Mouse (Mus musculus) CD4-positive helper T cell, adult 2 months (primary cell): ENCODE results near the gene Otulinl.
"Not testable (repeated sequence)": the region's sequence is repeated elsewhere in the genome, so short reads cannot be mapped to it uniquely, and the experiment has no call there.

Source experiments
- DNase-seq: peaks from one replicate; pipeline ENCODE4 v3.0.0-alpha.2; 2012; ENCODE audit warnings: low read depth, missing footprints, low spot score

Gene Otulinl

DNA sequence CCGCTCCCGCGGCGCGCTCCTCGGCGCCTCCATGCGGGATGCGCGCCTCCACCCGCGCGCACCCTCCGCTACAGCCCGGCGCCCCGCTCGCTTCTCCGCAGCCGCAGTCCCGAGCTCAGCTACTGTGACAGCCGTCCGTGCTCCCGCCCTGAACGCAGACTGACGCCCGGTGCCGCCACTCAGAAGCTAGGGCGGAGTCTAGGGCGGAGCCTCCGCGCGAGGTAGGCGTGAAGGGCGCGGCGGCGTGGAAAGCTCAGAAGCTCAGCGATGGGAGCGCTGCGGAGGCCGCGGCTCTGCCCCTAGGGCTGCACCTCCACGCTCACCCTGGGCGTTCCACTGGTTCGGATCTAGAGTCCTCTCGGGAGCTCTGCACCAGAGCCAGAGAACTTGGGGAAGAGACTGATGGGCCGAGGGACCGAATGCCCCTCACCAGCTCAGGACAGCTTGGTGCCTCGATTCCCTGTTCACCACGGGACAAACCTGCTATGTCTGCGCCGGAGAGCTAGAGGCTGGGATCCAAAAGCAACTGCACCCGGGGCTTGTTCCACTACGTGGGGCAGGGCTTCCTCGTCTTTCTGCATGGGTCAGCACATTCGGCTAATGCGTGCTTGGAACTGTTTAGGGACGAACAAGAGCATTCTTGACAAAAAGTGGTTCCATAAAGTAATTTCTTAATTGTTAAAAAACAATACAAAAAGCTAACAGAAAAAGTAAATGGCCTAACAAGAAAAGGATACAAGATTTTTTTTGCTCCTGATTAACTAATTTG is at the start of gene Otulinl:
Otulinl (minus strand) TSS at position 161 of the 769 bp plus-strand sequence.
- peak; percentile 96 for DNase-seq

DNA sequence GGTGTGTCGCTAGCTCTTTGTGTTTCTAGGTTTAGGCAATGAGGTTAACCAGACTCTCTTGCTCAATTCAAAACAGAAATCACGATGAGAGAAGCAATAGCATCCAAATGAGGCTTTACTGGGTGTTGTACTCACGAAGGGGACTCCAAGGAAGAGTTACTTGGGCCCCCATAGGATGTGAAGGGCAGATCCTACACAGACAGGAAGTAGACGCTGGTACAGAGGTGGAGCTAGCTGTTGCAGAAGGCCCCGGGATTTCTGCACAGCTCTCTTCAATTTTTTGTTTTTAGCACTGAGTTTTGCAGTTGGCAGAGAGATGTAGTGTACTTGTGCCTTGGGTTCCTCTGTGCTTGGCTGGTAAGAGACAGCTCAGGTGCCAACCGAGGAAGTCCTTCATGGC is 44.8 kb upstream of the Otulinl start:
- peak; percentile 45 for DNase-seq

DNA sequence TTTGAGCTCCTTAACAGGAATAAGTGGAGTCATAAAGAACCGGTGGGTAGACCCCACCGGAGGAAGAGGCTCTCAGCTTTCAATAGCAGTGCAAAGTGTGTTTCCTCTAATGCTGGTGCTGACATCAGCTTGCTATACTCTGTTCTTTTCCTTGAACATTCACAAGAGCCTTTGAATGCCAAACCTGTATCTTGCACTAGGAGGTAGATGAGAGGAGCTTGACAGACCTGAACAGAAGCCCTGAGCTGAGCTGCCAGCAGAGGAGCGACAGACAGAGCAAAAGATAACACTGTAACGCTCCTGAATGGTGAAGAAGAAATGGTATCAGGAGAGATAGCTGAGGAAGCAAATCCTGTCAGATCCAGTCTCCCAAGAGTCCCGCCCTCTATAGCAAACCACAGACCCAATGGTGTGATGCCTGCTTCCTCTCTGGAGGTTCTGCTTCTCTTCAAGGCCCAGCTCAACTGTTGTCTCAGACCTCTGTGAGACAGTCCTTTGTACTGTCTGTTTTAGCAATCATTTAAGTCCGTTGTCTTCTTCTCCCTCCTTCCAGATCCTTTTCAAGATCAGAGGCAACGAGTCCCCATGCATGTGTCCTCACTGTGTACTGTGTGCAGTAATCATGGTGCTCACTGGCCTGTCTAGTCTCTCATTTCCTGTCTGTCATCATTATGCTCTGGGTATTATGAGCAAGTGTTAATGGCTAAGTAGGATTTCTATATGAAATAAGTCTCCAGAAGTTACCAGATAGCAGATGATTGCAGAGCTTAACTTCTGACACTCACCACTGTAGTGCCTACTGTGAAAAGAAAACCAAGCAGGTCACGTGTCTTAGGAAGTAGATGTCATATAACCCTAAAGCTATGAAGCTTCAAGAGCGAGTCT is 43.7 kb upstream of the Otulinl start:
- DNase-seq, result peak; percentile 41

DNA sequence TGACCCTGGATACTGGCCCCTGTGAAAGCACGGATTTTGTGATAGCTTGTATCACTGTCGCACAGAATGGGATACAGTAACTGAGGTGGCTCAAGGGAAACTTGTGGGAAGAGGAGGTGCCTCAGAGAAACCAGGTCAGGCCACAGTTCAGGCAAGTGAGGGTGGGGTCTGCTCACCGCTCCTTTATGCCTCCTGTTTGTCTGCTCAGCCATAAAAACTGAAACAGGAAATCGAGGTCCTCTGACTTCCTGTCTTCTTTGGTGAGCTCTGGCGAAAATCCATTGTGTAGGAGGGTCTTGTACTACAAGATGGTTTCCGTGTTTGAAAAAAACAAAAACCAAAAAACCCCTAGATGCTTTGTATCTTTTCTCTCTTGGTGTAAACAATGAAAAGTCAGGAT is 42.9 kb upstream of the Otulinl start:
- DNase-seq, result peak; percentile 74

DNA sequence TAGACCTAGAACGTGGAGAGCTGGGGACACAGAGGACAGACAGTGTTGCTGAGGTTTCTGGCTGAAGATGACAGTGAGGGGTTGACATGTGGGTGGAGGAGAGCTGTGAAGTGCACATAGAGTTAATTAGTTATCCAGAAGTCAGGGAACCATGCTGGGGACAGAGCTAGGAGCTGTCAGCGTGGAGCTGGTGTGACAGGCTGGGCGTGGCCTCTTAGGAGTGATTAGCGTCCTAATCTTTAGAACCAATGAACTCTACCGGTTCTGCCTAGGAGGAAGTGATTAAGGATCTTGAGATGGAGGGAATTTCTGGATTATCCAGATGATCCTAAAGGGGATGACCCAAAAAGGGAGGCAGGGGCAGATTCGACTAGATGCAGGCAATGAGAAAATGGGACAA is 42.4 kb upstream of the Otulinl start:
- no peak for DNase-seq

DNA sequence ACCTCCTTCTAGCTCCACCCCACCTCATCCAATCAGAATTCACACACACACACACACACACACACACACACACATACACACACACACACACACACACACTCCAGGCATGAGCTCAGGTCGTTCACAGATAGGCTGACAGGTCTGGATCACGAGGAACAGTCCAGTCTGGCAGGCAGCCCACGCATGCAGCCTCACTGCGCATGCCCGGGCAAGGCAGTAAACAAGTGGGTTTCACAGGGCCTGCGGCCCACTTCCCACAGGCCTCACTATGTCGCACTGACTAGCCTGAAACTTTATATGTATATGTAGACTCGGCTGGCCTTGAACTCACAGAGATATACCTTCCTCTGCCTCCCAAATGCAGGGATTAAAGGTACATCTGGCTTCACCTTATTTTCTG is 38.9 kb upstream of the Otulinl start:
- not testable (repeated sequence) for DNase-seq

DNA sequence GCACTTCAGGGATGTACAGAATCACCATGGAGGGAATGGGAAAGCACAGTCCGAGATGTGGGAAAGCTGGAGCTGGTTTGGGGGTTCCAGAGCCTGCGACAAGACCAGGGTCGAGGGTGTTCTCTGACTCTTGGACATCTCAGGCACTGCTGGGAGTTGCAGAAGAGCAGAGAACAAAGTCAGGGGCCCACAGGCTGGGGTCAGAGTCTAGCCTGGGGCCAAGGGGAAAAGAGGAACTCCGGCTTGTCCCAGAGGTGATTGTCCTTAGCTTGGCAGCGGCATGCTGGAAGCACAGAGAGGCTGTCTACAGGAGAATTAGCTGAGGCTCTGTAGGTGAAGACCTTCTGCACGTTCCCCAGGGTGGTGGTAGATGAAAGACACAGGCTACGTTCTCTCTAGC is 37.3 kb upstream of the Otulinl start:
- no peak for DNase-seq

DNA sequence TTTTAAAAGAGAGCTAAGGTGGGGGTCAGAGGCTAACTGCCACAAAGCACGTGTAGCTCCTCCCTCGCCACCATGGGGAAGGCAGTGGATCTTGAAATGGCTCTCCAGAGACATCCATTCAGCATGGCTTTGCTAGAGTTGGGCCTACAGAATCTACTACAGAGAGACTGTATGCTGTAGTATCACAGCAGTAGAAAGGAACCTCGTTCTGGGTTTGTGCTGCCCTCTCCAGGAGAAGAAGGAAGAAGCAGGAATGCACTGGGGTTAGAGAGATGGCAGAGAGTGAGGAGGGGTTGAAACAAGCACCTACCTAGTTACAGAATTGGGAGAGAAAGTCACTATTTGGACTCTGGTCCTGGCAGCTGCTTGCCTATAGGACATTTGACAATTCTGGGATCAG is 34.0 kb upstream of the Otulinl start:
- peak; percentile 74 for DNase-seq

DNA sequence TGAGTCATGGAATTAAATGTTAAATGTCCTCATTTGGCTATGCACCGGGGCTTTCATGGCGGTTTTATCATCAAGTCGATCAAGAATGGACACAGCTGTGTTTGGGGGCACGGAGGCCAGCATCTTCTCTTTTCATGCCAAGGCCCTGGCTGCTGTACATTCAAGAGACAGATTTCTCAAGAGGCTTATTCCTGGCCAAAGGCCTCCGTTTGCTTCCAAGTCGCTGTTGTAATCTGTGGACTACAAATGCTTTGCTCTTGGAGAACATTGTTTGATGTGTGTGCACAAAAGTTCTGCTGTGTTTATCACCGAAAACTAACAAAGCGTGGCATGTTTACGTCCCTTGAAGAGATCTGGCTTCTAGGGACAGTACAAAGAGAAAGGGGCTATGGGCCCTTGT is 29.3 kb upstream of the Otulinl start:
- DNase-seq, result no peak

DNA sequence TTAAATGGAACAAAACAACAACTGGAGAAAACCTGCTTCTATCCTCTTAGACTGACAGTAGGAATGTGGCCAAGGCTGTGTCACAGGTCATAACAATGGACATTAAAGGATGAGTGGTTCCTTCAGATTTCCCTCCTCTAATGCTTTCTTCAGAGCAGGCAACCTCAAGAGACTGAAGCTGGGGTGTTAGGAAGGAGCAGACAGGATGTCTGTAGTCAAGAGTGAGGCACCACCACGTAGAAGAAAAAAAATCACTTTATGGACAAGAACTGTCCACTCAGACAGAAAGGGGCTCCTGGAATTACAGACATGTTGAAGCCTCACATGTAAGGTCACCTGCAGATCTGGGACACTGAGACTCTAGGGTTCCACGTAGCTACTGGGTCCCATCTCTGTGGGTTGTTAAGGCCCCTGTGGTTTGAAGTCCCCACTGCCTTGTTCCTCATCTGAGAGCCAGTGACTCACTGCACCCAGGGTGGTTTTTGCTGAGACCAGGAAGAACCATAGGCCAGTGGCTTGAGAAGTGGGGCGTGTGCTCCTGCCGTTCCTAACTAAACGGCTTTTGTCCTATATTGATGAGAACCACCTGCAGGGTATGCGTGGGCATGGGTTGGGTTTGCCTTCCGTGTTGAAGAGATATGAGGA is 27.7 kb upstream of the Otulinl start:
- DNase-seq, result no peak

DNA sequence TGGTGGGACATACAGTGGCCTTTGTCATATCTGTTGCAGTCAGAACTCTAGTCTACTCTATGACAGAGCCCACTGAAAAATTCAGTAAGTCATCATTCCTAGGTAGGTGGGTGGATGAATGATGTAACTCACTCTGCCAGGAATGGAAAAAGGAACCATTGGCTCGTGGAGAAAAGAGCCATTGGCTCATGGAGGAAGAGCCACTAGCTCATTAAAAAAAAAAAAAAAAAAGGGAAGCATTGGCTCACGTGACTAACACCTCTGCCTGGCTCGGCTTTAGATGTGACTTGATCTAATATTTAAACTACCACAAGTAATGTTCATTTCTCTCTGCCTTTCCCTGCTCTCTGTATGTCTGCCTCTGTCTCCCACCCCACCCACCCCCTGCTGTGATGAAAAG is 27.1 kb upstream of the Otulinl start:
- no peak for DNase-seq

DNA sequence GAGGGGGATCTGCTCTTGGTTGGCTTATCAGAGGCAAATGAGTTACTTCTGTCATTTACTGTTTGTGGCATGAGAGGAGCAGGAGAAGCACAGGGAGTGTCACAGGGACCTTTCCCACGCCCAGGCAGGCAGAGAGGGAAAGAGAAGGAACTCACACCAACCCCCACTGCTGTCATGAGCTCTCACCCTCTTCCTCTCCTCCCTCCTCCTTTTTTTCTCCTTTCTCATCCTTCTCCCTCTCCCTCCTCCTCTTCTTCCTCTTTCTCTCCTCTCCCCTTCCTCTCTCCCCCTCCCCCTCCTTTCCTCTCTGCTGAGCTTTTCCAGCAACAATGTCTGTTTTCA is 21.6 kb upstream of the Otulinl start:
- DNase-seq, result no peak

DNA sequence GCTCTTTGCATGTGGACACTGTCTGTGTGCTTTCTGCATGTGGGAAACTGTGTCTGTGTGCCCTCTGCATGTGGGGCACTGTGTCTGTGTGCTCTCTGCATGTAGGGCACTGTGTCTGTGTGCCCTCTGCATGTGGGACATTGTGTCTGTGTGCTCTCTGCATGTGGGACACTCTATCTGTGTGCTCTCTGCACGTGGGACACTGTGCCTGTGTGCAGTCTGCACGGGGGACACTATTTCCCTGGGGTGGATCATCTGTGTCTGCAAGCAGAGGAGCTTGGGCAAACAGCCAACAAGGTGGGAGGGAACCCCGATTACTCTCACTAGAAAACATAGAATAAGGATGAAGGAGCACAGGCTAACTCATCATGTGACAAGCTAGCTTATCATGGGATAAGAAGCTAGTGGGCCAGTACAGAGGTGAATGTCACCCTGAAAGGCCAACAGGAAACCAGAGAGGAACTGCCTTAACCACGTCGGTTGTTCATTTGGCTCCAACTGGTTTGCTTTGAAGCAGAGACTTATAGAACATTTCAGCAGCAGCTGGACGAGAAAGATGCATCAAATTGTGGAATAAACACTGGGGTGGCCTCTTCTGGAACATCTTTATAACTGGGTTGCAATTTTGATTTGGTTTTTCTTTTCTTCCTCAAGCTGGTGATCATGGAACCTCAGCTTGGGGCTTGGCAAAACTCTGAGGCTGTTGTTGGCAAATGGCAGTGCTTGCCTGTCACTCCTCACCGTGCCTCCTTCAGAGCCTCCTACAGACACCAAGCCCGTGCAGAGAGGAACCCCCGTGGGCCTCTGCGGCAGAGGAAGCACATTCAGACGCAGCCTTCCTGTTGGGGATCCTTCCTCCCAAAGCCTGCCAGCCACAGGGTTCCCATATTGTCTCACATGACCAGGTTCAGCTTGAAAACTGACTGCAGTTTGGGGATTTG is 20.9 kb upstream of the Otulinl start:
- DNase-seq, result peak; percentile 57

DNA sequence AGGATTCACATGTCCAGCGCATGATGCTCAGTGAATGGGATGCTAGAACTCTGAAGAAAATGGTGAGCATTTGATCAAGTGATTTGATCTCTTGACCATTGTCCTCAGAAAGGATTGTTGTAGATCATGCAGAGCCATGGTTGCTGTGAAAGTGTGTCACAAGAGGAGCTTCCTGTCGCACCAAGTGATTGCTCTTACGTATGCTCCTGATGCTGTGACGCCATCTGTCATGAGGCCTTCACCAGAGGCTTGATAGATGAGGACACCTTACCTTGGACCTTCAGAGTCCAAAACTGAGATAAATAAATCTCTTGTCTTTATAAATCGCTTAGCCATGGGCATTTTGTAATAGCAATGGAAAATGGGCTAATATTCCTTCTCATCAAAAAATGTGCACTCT is 16.3 kb upstream of the Otulinl start:
- DNase-seq, result no peak

DNA sequence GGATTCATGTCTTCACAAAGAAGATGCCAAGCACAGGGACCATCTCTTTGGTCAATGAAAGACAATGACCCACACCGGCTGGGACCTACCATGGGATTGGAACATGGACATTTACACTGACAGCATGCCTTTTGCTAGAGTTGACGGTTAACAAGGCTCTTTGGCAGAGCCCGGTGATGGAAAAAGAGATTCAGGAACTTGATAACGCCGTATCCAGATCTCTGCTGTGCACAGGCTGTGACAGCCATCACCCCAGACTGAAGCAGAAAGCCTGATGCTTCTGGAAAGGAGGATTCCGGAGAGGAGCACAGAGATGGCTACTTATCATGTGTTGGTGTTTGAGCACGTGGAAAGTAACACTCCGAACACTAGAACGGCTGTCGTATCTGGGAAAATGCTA is 11.9 kb upstream of the Otulinl start:
- DNase-seq, result no peak

DNA sequence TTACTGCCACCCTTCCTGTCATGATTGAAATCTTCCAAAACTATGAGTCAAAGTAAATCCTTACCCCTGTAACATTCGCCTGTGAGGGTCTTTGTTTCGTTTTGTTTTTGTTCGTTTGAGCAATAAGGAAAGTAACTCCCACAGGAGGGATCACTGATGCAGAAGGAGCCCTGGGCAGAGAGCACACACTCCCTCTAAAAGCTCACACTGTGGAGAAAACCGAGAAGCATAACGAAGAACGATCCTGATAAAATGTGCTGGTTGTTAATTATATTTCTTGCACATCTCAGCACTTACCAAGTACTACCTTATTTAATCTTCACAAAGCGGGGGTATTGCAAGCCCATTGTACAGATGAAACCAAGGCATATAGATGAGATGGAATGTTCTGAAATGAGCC is 10.8 kb upstream of the Otulinl start:
- no peak for DNase-seq

DNA sequence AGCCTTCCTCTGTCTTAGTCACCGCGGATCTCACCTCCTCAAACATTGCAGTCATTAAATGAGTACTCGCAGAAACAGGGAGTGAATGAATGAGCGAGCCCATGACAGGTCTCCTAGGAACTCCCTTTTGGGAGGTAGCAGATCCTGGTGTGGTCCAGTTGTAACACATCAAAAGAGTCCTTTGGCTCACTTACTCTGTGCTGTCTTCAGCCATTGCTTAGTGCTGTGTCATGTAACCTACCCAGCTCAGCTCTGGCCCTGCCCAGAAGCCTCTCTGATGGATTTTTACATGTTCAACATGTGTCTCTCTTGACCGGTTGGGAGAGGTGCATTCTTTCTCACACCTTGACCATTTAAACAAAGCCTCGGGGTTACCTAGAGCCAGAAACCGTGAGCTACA is 9.8 kb upstream of the Otulinl start:
- DNase-seq, result no peak

DNA sequence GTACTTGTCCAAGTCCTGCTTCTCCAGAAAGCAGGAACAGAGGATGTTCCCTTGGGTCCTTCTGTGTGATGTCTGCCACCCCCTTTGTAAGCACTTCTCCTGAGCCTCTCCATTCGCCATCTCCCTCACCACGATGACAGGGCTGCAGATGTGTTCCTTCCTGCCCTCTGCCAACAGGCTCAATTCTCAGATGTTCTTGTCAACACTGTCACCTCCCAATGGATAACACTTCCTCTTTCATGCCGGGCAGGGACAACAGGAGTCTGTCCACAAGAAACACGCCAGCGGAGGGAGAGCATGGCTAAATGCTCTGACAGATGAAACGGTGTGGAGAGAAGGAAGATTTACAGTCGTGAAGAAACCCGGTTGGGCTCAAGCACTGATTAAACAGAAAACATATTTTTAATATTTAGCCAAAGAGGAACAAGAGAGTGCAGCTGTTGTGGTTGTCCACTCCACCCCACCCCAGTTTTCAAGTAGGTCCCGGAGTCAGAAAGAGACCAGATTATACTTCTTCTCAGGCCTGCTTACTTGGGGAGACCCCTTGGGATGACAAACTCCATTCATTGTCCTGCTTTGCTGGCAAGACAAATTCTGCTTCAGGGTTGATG is 6.8 kb upstream of the Otulinl start:
- no peak for DNase-seq

DNA sequence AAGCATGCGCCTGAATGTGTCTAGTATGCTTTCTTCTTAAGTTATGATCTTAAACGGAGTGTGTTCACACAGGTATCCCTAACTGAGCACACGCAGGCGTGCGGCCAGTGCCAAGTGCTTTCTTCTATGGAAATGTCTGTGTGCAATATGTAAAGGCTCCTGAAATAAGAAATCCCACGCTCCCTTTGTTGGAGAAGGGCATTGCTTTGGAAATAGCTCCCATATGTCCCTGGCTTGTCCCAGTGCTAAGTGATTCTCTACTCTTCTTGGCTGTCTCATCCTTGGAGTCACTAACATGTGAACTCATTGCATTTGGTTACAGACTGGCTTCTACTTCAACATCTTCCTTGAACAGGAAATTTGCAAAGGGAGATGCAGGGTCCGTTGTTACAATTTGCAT is 3.4 kb upstream of the Otulinl start:
- DNase-seq, result no peak

DNA sequence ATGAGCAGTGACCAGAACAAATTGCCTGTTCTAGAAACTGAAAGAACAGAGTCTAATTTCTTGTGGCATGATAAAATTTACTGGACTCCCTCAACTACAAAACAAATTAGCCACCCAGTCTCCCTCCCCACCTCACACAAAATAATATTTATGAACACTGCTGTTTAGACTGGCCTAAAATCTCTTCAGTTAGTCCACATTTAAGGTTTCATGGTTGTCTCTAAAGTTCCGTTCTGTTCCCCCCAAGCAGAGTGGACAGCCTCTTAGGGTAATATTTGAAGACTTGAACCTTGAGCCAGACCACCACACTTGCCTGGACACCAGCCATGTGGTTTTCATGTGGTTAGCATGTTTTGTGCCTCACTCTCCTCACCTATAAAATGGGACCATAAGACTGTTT is 1.8 kb upstream of the Otulinl start:
- no peak for DNase-seq

DNA sequence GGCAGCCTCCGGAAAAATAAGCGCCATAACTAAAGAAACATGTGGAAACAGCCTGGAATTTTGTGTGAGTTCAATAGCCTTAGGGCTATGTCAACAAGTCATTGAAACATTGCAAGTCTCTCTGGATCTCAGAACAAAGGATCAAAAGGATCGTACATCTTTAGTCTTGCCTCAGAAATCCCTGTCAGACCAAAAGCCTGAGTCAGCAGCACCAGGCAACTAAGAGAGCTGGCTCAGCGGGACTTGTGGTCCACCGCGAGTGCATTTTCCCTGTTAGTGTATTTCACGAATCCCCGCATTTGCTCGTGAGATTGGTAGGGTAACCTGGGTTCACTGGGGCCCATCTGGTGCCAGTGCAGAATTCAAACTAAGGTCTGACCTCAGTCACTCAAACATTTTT is 1.2 kb upstream of the Otulinl start:
- DNase-seq, result no peak
